Mouse (Mus musculus) limb, embryonic 12.5 days (tissue): ENCODE data around the gene Olfr523. TPM values are rescaled to one million over a fixed set of nuclear protein-coding genes. Genes with fewer than 3 reads are reported as not detected.

Experiments
- ATAC-seq: fragments of 200-750 bp; cut with Nextera tagmentation; 2 replicates; pipeline ENCODE4 v1.8.0; 2017; ENCODE audit warnings: low read depth, moderate TSS enrichment; ENCODE audit not compliant: insufficient number of reproducible peaks, insufficient read depth, low FRiP score, low TSS enrichment
- H3K27ac ChIP-seq: fragments of 300-500 bp; sonication (generic); 2 replicates; pipeline ENCODE4 v1.5.1; 2016; ENCODE audit warnings: mild to moderate bottlenecking, moderate library complexity
- H3K27me3 ChIP-seq: fragments of 300-500 bp; sonication (generic); 2 replicates; pipeline ENCODE4 v1.6.1; 2016; ENCODE audit warnings: mild to moderate bottlenecking, moderate library complexity
- H3K36me3 ChIP-seq: fragments of 300-500 bp; sonication (generic); 2 replicates; pipeline ENCODE4 v1.6.1; 2016; ENCODE audit warnings: mild to moderate bottlenecking, moderate library complexity
- H3K4me1 ChIP-seq: fragments of 300-500 bp; sonication (generic); replicated peaks from 2 replicates; pipeline ENCODE4 v1.6.1; 2016
- H3K4me2 ChIP-seq: fragments of 300-500 bp; sonication (generic); 2 replicates; pipeline ENCODE4 v1.6.1; 2016; ENCODE audit warnings: mild to moderate bottlenecking, moderate library complexity
- H3K4me3 ChIP-seq: fragments of 300-500 bp; sonication (generic); replicated peaks from 2 replicates; pipeline ENCODE4 v1.5.1; 2016; ENCODE audit warnings: mild to moderate bottlenecking
- H3K9ac ChIP-seq: fragments of 300-500 bp; sonication (generic); replicated peaks from 2 replicates; pipeline ENCODE4 v1.6.1; 2016; ENCODE audit warnings: mild to moderate bottlenecking, moderate library complexity
- H3K9me3 ChIP-seq: fragments of 300-500 bp; sonication (generic); 2 replicates; pipeline ENCODE4 v1.6.1; 2016; ENCODE audit warnings: mild to moderate bottlenecking, moderate library complexity
- WGBS: fragments of 180-500 bp; shearing (Covaris S2); methylation state at CpG from one replicate; pipeline ENCODE4 v1.1.7; 2016; 5-methylcytosine and 5-hydroxymethylcytosine counted together
- polyA plus RNA-seq: library from polyadenylated mRNA; unstranded; fragments of >200 nt; fragmentation: Nextera tagmentation; extraction: Ambion mirVana; gene quantifications from 2 replicates; pipeline ENCODE4 v1.2.1, GENCODE M21; 2016

The Olfr523 gene
- polyA plus RNA-seq, 1 experiment from 2014 or later = not detected

GRCm38 (mm10) chr7:140184206-140184605 lies 11.2 kb downstream of the Olfr523 start:
- WGBS = 88% methylated on average over 4 of the region's 4 CpGs
- Histone ChIP-seq H3K4me3 (no peak overlapping the region), H3K27ac (no peak overlapping the region), H3K9ac (no peak overlapping the region), H3K9me3 (no peaks in the 10 kb centered on the region), H3K4me2 (no peak overlapping the region), H3K4me1 (no peaks in the 10 kb centered on the region), H3K36me3 (no peaks in the 10 kb centered on the region), H3K27me3 (no peaks in the 10 kb centered on the region)
- no peak for ATAC-seq

GRCm38 (mm10) chr7:140186646-140187620 lies 13.9 kb downstream of the Olfr523 start:
- Histone ChIP-seq H3K36me3 (no peaks in the 10 kb centered on the region), H3K27ac (no peak overlapping the region), H3K4me2 (no peak overlapping the region), H3K9ac (no peak overlapping the region), H3K9me3 (0 out of 2 replicates have a peak, but pooled peaks cover 2% of the 10 kb centered on the region), H3K27me3 (no peaks in the 10 kb centered on the region), H3K4me1 (no peaks in the 10 kb centered on the region), H3K4me3 (no peak overlapping the region)
- ATAC-seq = no peak
- 61% methylated on average over 18 of the region's 18 CpGs for WGBS

- no peaks in the 10 kb centered on the region for H3K36me3 ChIP-seq
- H3K27ac ChIP-seq = no peak overlapping the region
- no peaks in the 10 kb centered on the region for H3K4me1 ChIP-seq
- H3K9ac ChIP-seq = no peak overlapping the region
- H3K9me3 ChIP-seq = 0 out of 2 replicates have a peak, but pooled peaks cover 5% of the 10 kb centered on the region
- no peak overlapping the region for H3K4me2 ChIP-seq
- ATAC-seq = no peak
- no peaks in the 10 kb centered on the region for H3K27me3 ChIP-seq
- H3K4me3 ChIP-seq = no peak overlapping the region
- 83% methylated on average over 7 of the region's 7 CpGs for WGBS
Measured at GRCm38 (mm10) chr7:140187721-140188390, 14.8 kb downstream of the Olfr523 start.

- 62% methylated on average over 4 of the region's 4 CpGs for WGBS
- Histone ChIP-seq H3K36me3 (no peaks in the 10 kb centered on the region), H3K9ac (no peak overlapping the region), H3K4me1 (no peaks in the 10 kb centered on the region), H3K4me2 (no peak overlapping the region), H3K4me3 (no peak overlapping the region), H3K9me3 (0 out of 2 replicates have a peak, but pooled peaks cover 5% of the 10 kb centered on the region), H3K27me3 (no peaks in the 10 kb centered on the region), H3K27ac (no peak overlapping the region)
- ATAC-seq = no peak
Measured at GRCm38 (mm10) chr7:140188391-140189328, 15.6 kb downstream of the Olfr523 start.

- H3K36me3 ChIP-seq = no peaks in the 10 kb centered on the region
- H3K9ac ChIP-seq = no peak overlapping the region
- 0 out of 2 replicates have a peak, but pooled peaks cover 5% of the 10 kb centered on the region for H3K9me3 ChIP-seq
- no peak overlapping the region for H3K27ac ChIP-seq
- 88% methylated on average over 1 of the region's 1 CpGs for WGBS
- H3K4me3 ChIP-seq = no peak overlapping the region
- H3K27me3 ChIP-seq = no peaks in the 10 kb centered on the region
- ATAC-seq = no peak
- no peaks in the 10 kb centered on the region for H3K4me1 ChIP-seq
- no peak overlapping the region for H3K4me2 ChIP-seq
Measured at GRCm38 (mm10) chr7:140190435-140190834, 17.4 kb downstream of the Olfr523 start.

- H3K9me3 ChIP-seq = 0 out of 2 replicates have a peak, but pooled peaks cover 5% of the 10 kb centered on the region
- no peak overlapping the region for H3K4me2 ChIP-seq
- no peak overlapping the region for H3K4me3 ChIP-seq
- H3K4me1 ChIP-seq = no peaks in the 10 kb centered on the region
- H3K9ac ChIP-seq = no peak overlapping the region
- H3K27me3 ChIP-seq = no peaks in the 10 kb centered on the region
- H3K27ac ChIP-seq = no peak overlapping the region
- H3K36me3 ChIP-seq = no peaks in the 10 kb centered on the region
- WGBS = 51% methylated on average over 2 of the region's 2 CpGs
- ATAC-seq = no peak
Measured at GRCm38 (mm10) chr7:140192445-140192844, 19.4 kb downstream of the Olfr523 start.

- H3K9me3 ChIP-seq = 0 out of 2 replicates have a peak, but pooled peaks cover 5% of the 10 kb centered on the region
- H3K9ac ChIP-seq = no peak overlapping the region
- H3K27ac ChIP-seq = no peak overlapping the region
- no peak overlapping the region for H3K4me3 ChIP-seq
- H3K4me1 ChIP-seq = no peaks in the 10 kb centered on the region
- H3K4me2 ChIP-seq = no peak overlapping the region
- ATAC-seq = no peak
- H3K27me3 ChIP-seq = no peaks in the 10 kb centered on the region
- 81% methylated on average over 2 of the region's 2 CpGs for WGBS
- no peaks in the 10 kb centered on the region for H3K36me3 ChIP-seq
Measured at GRCm38 (mm10) chr7:140192851-140193250, 19.8 kb downstream of the Olfr523 start.

GRCm38 (mm10) chr7:140194031-140194430 lies 21.0 kb downstream of the Olfr523 start:
- H3K27ac ChIP-seq = no peak overlapping the region
- H3K4me3 ChIP-seq = no peak overlapping the region
- H3K4me1 ChIP-seq = no peaks in the 10 kb centered on the region
- 0 out of 2 replicates have a peak, but pooled peaks cover 5% of the 10 kb centered on the region for H3K9me3 ChIP-seq
- H3K27me3 ChIP-seq = no peaks in the 10 kb centered on the region
- no peak overlapping the region for H3K9ac ChIP-seq
- no peak for ATAC-seq
- WGBS = 90% methylated on average over 4 of the region's 4 CpGs
- no peaks in the 10 kb centered on the region for H3K36me3 ChIP-seq
- no peak overlapping the region for H3K4me2 ChIP-seq

GRCm38 (mm10) chr7:140196002-140196401 lies 23.0 kb downstream of the Olfr523 start:
- Histone ChIP-seq H3K4me3 (no peak overlapping the region), H3K9ac (no peak overlapping the region), H3K36me3 (no peaks in the 10 kb centered on the region), H3K27ac (no peak overlapping the region), H3K4me1 (no peaks in the 10 kb centered on the region), H3K27me3 (no peaks in the 10 kb centered on the region), H3K4me2 (no peak overlapping the region), H3K9me3 (0 out of 2 replicates have a peak, but pooled peaks cover 5% of the 10 kb centered on the region)
- WGBS = 83% methylated on average over 8 of the region's 8 CpGs
- no peak for ATAC-seq

GRCm38 (mm10) chr7:140201090-140201489 lies 28.1 kb downstream of the Olfr523 start:
- WGBS = 89% methylated on average over 4 of the region's 4 CpGs
- no peak overlapping the region for H3K9ac ChIP-seq
- H3K4me3 ChIP-seq = no peak overlapping the region
- H3K27me3 ChIP-seq = 0 out of 2 replicates have a peak, but pooled peaks cover 4% of the 10 kb centered on the region
- no peak overlapping the region for H3K4me2 ChIP-seq
- H3K36me3 ChIP-seq = no peaks in the 10 kb centered on the region
- ATAC-seq = no peak
- H3K27ac ChIP-seq = no peak overlapping the region
- H3K9me3 ChIP-seq = no peaks in the 10 kb centered on the region
- H3K4me1 ChIP-seq = no peaks in the 10 kb centered on the region
